Mouse (Mus musculus): ENCODE results near the gene Rwdd1.
"Not testable (repeated sequence)": the region's sequence is repeated elsewhere in the genome, so short reads cannot be mapped to it uniquely, and the experiment has no call there.

The Rwdd1 gene

DNA sequence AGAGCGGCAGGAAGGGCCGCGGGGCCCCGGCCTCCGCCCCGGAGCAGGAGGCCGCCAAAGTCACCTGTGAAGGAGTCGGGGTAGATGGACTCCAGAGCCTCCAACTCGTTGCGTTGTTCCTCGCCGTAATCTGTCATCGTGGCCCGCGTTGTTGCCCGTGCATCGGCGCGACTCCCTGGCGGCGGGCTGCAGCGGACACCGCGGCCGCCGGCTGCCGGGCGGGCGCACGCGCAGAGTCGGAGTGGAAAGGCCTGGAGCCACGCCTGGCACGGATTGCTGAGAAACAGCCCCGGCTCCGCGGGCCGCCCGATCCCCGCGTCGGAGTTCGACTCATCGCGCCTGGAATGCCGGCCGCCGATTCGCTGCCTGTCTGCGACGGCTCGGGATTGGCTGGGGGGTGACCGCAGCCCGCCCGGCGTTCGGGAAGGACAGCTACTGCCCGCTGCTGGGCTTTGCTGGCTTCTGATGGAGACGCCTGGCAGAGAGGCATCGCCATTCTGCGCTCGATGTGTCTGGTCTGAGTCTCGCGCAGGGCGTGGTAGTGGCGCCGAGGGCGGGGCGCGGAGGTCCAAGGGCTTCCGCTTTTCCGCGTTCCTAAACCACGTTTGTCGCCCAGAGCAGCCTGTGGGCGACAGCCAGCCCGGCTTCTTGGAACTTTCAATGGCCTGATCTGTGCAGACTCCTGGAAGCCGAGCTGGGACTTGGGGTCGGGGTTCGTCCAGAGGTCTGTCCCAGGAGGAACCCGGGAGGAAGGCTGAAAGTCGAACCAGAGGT, at the start of gene Rwdd1:
Gene Rwdd1, minus strand, starts transcription at position 323 of the 774 bp plus-strand sequence.
- peak; percentile 94 for DNase-seq (ENCODE audit: low spot score)

DNA sequence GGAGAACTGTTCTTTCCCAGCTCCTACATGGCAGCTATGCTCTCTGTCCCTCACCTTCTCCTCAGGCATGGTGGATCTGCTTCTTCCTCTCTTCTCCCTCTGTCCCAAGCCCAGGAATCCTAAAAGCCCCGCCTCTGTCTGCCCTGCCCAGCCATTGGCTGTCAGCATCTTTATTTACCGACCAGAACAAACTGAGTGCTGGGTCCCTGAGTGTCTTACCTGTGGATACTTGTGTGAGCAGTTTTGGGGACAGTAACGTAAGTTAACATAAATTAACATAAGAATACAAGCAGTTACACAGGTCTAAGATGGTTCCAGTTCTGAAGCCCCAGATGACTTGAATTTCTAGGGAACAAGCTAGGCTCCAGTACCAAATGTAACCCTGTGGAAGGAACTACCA, 47.2 kb upstream of the Rwdd1 start:
- DNase-seq (ENCODE audit: low spot score), result no peak

DNA sequence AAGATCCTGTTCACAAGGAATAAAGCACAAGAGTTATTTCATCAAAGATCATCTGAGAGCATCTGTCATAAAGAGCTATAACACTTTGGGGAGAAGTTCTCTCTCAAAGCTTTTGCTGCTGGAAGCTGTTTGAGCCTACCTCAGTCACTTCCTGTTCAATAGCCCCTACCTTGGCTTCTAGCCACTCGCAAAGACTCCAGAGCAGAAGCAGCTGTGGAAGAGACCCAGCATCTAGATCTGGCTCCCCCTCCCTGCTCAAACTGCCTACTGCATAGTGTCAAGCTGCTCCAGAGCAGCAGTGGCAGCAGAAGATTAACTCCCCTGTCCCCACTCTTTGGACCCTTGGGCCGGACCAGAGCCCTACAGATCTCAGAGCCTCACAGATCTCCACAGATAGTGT, 34.6 kb upstream of the Rwdd1 start:
- no peak for DNase-seq (ENCODE audit: low spot score)

DNA sequence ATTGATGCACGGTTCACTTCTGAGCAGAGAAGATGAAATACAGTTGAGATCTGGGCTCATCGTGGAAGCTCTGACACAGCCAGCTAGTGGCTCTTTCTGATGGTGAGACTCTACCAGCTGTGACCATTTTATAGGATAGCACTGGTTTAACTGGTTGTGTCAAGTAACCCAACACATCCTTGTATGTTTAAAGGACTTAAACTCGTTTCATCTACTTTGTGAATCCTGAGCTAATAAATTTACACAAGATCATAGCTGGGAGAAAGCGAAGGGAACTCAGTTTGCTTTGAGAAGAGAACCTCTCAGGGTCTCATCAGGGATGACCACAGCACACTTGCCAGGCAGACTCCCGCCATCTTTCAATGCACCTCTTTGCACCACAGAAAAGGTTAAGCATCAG, 24.8 kb upstream of the Rwdd1 start, which contains the start of gene Calhm4:
Gene Calhm4, minus strand, starts transcription at position 101 of the 400 bp plus-strand sequence.
- DNase-seq (ENCODE audit: low spot score), result no peak

DNA sequence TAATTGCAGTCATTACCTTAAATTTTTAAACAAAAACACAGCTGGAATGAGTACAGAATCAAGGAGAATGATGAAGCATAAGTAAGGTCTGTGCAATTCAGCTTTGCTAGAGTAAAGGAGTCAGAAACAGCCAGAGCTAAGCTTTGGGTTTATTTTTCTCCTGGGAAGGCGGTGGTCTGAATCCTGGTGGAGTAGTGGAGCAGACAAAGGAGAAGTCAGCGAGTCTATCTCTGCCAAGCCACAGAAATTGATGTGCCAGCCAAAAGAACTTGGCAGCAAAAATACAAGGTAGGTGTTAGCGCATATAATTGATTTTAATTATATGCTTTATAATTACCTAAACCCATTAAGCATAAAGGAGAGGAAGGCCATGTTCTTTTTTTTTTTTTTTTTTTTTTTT, 18.0 kb upstream of the Rwdd1 start, which contains the start of gene Trappc3l:
Gene Trappc3l, plus strand, starts transcription at position 197 of the 400 bp plus-strand sequence.
- DNase-seq (ENCODE audit: low spot score), result no peak

DNA sequence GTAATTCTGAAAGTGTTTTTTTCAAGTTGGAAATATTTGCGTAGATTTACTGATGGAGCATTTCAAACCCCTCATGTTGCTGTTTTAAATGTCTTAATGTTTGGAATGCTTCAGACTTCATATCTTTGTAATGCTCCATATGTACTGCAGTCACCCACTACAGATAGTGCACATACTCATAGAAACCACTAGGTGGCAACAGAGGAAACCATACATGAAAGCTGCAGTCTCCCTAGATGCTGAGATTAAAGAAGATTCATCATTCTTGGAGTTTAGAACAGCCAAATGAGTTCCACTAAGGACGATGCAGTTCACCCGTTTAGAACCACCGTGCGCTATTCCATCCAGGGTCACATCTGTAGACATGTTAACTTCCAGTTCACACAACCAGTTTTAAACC, 17.2 kb upstream of the Rwdd1 start:
- DNase-seq (ENCODE audit: low spot score), result peak; percentile 23

DNA sequence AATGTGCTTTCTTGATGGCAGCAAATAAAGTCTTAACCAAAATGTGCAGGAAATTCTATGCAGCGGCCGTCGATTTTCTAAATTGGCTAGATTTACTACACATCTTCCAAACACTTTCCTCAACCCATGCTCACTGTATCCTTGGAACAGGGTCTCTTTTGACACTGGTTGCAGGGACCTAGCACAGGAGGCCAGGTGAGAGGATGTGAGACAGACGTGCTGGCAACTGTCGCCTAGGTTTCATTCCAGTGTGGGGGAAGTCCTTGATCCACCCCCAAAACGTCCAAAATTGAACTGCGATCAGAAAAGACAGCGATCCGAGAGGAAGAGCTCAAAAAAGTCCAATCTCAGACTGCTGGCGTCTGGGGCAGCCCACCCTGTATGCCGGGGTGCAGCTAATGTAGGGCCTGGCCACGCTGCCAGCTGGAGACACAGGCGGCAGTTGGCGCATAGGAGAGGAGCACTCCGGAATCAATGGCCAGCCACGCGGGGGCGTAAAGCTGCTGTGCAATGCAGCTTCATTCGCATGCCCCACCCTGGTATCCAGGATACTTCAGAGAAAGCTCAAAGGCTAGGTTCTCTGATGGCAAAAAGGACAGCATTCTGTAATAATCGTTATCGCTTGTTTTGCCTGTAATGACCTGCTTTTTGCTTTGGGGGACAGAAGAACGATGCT, 14.3 kb upstream of the Rwdd1 start:
- DNase-seq (ENCODE audit: low spot score), result peak; percentile 30

DNA sequence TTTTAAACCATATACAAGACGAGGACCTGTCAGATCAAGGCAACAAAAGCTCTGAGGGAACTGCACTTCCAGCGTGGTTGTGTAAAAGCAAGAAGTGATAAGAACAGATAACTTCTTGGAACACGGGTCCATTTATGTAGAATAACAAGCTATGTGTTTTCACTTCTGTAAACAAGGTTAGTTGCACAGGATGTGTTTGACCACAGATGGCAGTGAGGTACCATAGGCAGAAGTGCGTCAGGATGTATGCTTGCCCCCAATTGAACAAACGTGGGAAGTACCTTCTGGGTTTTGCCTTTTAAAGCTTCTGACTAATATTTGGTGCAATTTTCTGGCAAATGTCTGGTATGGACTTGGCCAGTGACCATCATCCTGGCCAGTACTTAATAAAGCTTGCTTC, 10.9 kb upstream of the Rwdd1 start:
- no peak for DNase-seq (ENCODE audit: low spot score)

DNA sequence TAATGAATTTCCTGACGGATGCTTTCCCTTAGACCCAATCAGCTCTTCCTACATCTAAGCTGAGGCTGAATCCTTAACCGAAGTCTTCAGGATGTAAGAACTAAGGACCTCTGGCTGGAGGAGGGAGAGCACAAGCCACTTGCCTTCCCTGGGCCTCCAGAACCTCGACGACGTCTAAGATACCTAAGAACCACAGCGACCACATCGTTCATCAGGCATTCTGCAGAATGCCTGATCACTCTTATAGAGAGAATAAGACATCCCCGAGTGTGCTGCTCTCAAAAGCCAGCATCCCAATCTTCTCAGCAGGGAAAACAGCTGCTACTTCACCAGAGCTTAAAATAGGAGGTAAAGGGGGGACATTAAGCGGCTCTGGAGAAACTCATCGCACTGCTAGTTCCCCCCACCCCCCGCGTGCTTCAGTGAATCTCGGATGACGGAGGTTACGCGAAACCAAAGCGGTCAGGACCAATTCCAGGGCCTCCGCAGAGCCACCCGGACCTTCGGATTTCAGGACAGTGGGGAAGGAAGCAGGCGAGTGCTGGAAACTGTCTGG, 600 bp downstream of the Rwdd1 start:
- DNase-seq (ENCODE audit: low spot score), result peak; percentile 21

DNA sequence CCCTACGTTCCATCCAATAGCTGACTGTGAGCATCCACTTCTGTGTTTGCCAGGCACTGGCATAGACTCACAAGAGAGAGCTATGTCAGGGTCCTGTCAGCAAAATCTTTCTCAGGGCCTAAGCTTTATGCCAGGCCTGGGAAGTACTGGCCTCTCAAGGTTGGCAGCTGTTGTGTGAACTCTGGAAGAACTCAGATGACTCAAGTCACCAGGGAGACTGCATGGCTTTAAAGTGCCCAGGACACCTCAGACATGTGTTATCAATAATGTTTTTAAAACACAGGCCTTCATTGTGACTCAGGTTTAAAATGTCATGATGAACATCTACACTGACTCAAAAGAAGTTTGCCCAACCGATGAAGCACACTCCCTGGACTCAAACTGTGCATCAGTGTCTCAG, 6.2 kb downstream of the Rwdd1 start:
- DNase-seq (ENCODE audit: low spot score), result no peak

DNA sequence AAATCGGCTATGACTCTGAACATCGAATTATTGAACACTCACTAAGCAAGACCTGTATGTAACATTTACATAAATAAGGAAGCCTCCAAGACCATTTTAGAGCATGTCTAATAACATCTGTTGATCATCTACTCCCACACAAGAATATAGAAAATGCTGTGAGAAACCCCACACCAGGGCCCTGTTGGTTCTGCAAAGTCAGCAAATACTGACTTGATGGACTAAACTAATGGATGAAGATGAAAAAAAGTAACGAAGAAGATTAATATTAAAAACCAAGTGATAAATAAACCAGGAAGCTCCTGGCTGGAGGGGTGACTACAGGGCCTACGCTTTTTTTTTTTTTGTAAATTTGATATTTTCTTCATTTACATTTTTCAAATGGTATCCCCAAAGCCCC, 6.8 kb downstream of the Rwdd1 start:
- no peak for DNase-seq (ENCODE audit: low spot score)

DNA sequence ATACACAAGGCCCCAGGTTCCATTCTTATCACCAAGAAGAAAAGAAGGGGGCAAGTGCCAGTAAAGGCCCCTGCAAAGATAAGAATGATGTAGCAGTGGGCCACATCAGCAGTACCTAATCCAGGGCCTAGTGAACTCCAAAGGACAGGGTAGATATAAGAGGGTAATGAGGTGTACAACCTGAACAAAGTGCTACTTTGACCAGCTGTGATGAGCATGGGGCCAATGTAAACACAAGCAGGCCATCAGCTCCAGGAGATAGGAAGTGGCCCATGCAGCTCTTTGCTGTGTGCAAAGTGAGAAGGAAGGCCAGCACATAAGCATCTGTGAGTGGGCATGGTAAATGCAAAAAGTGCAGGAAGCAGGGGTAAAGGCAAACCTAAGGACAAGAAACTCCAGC, 21.0 kb downstream of the Rwdd1 start:
- DNase-seq (ENCODE audit: low spot score), result no peak

DNA sequence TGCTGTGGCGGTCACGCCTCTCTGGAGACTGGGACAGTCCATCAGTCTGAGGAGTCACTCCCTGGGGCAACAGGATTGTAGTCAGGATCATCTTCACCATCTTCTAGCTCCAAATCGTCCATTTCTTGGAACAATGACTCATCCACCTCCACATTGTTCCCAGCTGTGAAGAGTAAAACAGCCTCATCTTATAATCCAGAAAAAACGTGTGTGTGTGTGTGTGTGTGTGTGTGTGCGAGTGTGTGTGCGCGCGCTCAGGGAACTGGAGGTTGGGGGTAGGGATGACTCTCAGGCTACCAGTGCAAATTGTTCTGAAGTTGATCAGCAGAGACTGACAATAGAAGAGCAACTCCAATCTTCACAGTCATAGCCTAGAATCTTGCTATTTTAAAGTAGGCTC, 22.7 kb downstream of the Rwdd1 start:
- not testable (repeated sequence) for DNase-seq (ENCODE audit: low spot score)

DNA sequence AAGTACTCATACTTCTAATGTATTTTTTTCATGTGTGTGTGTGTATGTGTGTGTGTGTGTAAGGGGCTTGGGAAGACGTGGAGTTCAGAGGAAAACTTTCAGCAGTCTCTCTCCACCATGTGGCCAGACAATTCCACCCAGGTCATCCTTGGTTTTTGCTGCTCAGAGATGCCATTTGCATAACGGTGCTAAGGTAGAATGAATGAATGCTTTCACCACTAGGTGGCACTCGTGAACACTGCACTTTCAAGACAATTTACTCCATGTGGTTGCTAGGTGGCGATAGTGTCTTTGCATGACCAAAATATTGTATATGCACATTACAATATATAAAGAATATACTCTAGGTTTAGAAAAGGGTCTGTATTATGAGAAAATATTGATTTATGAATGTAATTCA, 32.7 kb downstream of the Rwdd1 start:
- DNase-seq (ENCODE audit: low spot score), result peak; percentile 81

DNA sequence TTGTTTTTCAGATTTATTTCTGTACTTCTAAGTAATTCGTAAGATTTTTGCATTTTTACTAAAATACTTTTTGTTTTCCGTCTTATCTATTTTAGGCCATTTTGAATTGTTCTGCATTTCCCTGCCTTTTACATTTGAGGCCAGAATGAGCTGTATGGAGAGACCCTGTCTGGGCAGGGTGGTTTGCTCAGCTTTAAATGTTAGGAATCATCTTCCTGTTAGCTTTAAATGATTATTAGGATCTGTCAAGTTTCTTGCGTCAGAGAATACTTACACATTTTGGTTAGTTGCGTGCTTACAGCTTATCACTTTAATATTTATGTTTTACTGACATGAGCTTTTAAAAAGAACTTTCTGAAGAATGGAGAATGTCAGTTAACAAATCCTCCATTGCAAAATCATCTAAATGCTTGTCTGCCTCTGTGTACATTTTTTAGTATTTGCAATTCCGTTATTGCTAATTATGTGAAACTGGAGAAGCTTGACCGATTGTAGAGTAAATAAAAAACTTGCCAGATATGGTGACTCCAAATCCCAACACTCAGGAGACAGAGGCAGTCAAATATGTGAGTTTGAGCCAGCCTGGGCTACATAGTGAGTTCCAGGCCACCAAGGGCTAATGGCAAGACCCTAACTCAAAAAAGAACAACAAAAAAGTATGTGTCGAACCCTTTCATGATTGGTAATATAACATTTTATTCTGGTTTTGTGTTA, 44.5 kb downstream of the Rwdd1 start:
- DNase-seq (ENCODE audit: low spot score), result no peak

DNA sequence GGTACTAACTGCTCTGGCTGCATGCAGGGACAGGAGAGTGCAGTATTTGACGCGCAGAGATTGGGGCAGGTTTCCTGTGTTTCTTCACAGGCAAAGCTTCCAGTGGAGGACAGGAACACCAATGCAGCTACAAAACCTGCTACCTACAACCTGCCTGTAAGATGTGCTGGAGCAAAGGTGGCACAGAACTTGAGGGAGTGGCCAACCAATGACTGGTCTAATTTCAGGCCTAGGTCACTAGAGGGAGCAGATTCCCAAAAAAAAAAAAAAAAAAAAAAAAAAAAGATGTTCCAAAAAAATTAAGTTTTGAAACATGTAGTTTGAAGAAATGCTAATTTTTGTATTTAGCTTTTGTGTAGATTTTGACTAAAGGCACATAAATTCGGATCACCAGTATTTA, 66.9 kb downstream of the Rwdd1 start:
- DNase-seq (ENCODE audit: low spot score), result no peak

DNA sequence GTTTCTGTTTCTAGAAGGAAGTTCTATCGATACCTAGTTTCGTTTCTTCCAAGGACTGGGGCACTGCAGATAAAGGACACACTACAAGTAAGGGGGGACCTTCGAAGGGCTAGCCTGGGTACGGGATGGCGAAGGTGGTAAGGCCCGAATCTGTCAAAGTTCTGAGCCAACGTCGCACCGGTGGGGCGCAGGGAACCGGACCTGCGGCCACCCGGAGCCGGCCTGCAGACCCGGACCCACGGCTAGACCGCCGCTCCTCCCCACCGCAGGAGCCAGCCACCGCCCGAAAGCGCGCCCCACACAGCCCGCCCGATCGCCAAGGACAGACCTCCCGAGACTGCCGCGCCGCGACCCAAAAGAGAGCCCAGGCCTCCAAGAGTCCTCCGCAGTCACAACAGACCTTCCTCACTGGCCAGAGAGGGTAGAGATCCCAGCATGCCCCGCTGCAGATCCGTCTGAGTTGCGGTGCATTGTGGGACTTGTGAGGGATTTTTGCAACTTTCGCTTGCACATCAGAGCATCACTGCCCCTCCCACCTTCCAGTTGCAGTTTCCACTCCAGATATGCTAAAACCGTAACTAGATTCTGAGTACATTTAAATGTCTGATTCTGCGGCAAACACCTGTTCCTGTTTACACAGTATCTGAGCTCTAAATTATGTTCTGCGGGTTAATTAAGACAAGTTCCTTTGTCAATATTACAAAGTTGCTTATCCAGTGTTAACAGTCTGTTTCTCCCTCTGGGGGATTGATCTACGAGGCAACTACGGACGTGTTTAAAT, 68.4 kb downstream of the Rwdd1 start, which contains the start of gene Zup1:
Gene Zup1, minus strand, starts transcription at position 467 of the 781 bp plus-strand sequence.
- DNase-seq (ENCODE audit: low spot score), result peak; percentile 82
